Mouse (Mus musculus): Measurements from ENCODE around the gene Rft1. TPM values are rescaled to one million over a fixed set of nuclear protein-coding genes. Genes with fewer than 3 reads are reported as not detected.

Rft1 gene
- polyA plus RNA-seq, 1 experiment from 2014 or later: 8.8 TPM

DNA sequence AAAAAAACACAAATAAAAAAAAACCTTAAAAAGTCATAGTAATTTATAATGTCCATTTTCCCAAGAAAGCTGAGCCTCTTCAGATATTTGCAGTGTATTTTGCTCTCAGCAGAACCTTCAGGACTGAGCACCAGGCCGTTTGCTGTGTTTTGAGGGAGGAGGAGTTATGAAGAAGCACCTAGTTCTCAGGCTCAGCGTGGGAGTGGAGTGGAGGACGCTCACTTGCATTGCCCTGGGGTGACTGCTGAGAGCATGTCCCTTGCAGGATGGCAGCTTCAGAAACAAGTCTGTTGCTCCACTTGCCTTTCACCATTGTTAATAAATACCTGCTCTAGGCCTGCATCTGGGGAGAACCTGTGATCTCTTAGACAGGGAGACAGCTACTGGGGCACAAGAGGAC, 81.7 kb downstream of the Rft1 start:
- Histone ChIP-seq H3K27ac (no peak overlapping the region), H3K4me2 (no peak overlapping the region), H3K9me3 (replicated peaks) (no peaks in the 10 kb centered on the region), H3K36me3 (no peaks in the 10 kb centered on the region), H3K9ac (no peak overlapping the region), H3K4me3 (no peak overlapping the region), H3K4me1 (replicated peaks) (no peaks in the 10 kb centered on the region), H3K27me3 (no peaks in the 10 kb centered on the region)
- no peak for ATAC-seq (replicated peaks; ENCODE audit: insufficient number of reproducible peaks, insufficient read depth, low FRiP score, low read depth)
- 72% methylated on average over 3 of the region's 3 CpGs for WGBS

- H3K27me3 ChIP-seq: no peaks in the 10 kb centered on the region
- no peak for ATAC-seq (replicated peaks; ENCODE audit: insufficient number of reproducible peaks, insufficient read depth, low FRiP score, low read depth)
- H3K9me3 ChIP-seq (replicated peaks): no peaks in the 10 kb centered on the region
- H3K9ac ChIP-seq: no peak overlapping the region
- no peak overlapping the region for H3K4me3 ChIP-seq
- no peak overlapping the region for H3K27ac ChIP-seq
- H3K36me3 ChIP-seq: no peaks in the 10 kb centered on the region
- no peaks in the 10 kb centered on the region for H3K4me1 ChIP-seq (replicated peaks)
- 80% methylated on average over 1 of the region's 1 CpGs for WGBS
- no peak overlapping the region for H3K4me2 ChIP-seq
Measured at GRCm38 (mm10) chr14:30736413-30736812, 82.3 kb downstream of the Rft1 start.

Other genes with a start within 250 kb of the Rft1 start
- gene Dcp1a, start 174.8 kb upstream of the Rft1 start, polyA plus RNA-seq (2015; fragmentation: Nextera tagmentation; extraction: Ambion mirVana): 13.3 and 17.7 TPM in 2 replicates
- 5.3 and 7.2 TPM in 2 replicates for gene Cacna1d, start 162.9 kb upstream of the Rft1 start, polyA plus RNA-seq (2015; fragmentation: Nextera tagmentation; extraction: Ambion mirVana)
- gene Tkt, start 106.0 kb upstream of the Rft1 start, polyA plus RNA-seq (2015; fragmentation: Nextera tagmentation; extraction: Ambion mirVana): 65.8 and 112 TPM in 2 replicates
- gene Prkcd, start 28.1 kb upstream of the Rft1 start, polyA plus RNA-seq (2015; fragmentation: Nextera tagmentation; extraction: Ambion mirVana): 37.5 and 49.6 TPM in 2 replicates
- gene Sfmbt1, start 60.5 kb downstream of the Rft1 start, polyA plus RNA-seq (2015; fragmentation: Nextera tagmentation; extraction: Ambion mirVana): 7.8 and 10.3 TPM in 2 replicates
- 12.7 and 14.2 TPM in 2 replicates for gene Tmem110, start 171.2 kb downstream of the Rft1 start, polyA plus RNA-seq (2015; fragmentation: Nextera tagmentation; extraction: Ambion mirVana)
- 3.9 and 4.3 TPM in 2 replicates for gene Mustn1, start 224.8 kb downstream of the Rft1 start, polyA plus RNA-seq (2015; fragmentation: Nextera tagmentation; extraction: Ambion mirVana)
- gene Itih4, start 232.1 kb downstream of the Rft1 start, polyA plus RNA-seq (2015; fragmentation: Nextera tagmentation; extraction: Ambion mirVana): 0.52 and 1.5 TPM in 2 replicates